Mouse (Mus musculus): ENCODE measurements around the gene Pabpc4. TPM values are rescaled to one million over a fixed set of nuclear protein-coding genes. Genes with fewer than 3 reads are reported as not detected.

The Pabpc4 gene
- polyA plus RNA-seq, 1 experiment = 30.8 TPM

DNA sequence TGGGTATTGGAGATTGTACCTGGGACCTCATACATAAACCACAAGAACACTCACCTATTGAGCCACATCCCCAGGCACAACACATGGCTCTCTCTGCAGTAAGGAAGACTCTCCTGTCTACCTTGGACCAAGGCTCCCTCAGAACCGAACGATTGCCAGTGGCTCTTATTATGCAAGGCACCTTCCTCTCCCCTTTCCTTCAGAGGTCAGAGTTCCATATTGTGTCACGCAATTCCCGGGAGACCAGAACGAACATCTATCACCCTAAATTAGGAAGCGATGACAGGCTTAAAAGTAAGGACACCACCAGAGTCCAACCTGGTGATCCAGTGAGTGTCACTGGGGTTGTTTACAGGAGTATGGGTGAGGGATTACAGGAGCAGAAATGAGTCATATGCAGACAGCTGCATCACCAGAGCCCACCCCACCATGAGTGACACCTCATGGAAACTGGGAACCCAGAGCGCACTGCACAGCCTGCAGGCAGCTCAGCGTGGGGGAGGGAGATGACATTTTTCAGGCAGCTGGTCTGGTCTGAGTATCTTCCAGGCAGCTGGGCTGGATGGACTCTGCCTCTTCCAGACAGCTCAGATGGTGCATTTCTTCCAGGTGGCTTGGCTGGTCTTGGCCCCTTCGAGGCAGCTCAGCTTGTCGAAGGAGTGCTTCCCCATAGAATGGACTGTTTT lies 36.3 kb upstream of the Pabpc4 start:
- Histone ChIP-seq H3K4me1 (ENCODE audit: control insufficient read depth, insufficient read depth, low read length) (no peaks in the 10 kb centered on the region), H3K4me3 (replicated peaks; ENCODE audit: insufficient read depth, low read depth, low read length) (no peak overlapping the region), H3K27ac (ENCODE audit: insufficient read depth, low read length) (no peak overlapping the region), H3K27me3 (ENCODE audit: control insufficient read depth, insufficient read depth, low read length) (no peaks in the 10 kb centered on the region)
- DNase-seq = no peak
- 39% methylated on average over 10 of the region's 10 CpGs for WGBS
- TF ChIP-seq POLR2A (IDR thresholded peaks at IDR 0.05; ENCODE audit: borderline replicate concordance, insufficient read depth, low read length) (no peak), CTCF (IDR thresholded peaks at IDR 0.05; ENCODE audit: borderline replicate concordance, insufficient read depth, low read depth, low read length) (no peak)

DNA sequence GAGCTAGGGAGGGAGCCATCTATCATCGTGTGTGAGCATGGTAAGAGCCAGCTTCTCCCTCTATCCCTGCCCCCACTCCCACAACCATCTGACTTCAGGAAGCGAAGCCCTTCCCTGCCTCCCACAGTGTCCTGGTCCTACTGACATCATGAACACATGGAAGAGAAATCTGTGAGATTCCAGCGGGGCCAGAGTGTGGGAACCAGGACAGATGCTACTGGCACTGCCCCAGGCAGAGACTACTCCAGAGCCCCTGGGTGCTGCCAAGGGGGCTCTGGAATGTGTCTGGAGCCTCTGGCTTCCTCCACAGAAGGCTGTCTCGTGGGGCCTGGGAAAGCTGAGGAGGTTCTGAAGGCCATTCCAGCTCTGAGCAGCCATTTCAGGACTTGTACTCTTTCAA lies 34.4 kb upstream of the Pabpc4 start:
- Histone ChIP-seq H3K27ac (ENCODE audit: insufficient read depth, low read length) (no peak overlapping the region), H3K27me3 (ENCODE audit: control insufficient read depth, insufficient read depth, low read length) (no peaks in the 10 kb centered on the region), H3K4me3 (replicated peaks; ENCODE audit: insufficient read depth, low read depth, low read length) (no peak overlapping the region), H3K4me1 (ENCODE audit: control insufficient read depth, insufficient read depth, low read length) (no peaks in the 10 kb centered on the region)
- DNase-seq = no peak
- WGBS = 47% methylated on average over 4 of the region's 4 CpGs
- TF ChIP-seq POLR2A (IDR thresholded peaks at IDR 0.05; ENCODE audit: borderline replicate concordance, insufficient read depth, low read length) = no peak
- TF ChIP-seq CTCF (IDR thresholded peaks at IDR 0.05; ENCODE audit: borderline replicate concordance, insufficient read depth, low read depth, low read length) = no peak

DNA sequence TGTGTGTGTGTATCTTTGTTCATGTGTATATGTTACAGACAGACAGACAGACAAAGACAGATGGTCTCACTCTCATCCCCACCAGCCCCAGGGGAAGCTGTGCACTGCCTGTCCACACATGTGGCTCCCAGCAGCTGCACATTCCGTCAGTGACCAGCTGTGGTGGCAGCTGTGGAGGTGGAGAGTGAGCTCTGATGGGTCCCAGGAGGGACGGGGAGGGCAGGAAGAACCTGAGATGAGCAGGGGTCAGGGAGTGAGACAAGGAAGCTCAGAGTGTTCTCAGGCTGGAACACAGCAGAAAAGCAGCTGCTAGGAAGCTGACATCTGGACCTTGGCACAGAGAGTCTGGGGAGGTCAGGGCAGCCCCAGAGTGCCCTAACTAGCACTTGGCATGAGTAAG lies 33.9 kb upstream of the Pabpc4 start:
- no peaks in the 10 kb centered on the region; the same call in 1 of the 2 replicates for H3K27me3 ChIP-seq (ENCODE audit: control insufficient read depth, insufficient read depth, low read length)
- DNase-seq = no peak
- no peaks in the 10 kb centered on the region for H3K4me1 ChIP-seq (ENCODE audit: control insufficient read depth, insufficient read depth, low read length)
- TF ChIP-seq CTCF (IDR thresholded peaks at IDR 0.05; ENCODE audit: borderline replicate concordance, insufficient read depth, low read depth, low read length) (no peak), POLR2A (IDR thresholded peaks at IDR 0.05; ENCODE audit: borderline replicate concordance, insufficient read depth, low read length) (no peak)
- WGBS = 69% methylated on average over 2 of the region's 2 CpGs
- H3K27ac ChIP-seq (ENCODE audit: insufficient read depth, low read length) = no peak overlapping the region
- no peak overlapping the region for H3K4me3 ChIP-seq (replicated peaks; ENCODE audit: insufficient read depth, low read depth, low read length)

GRCm38 (mm10) chr4:123229166-123229565 lies 33.0 kb upstream of the Pabpc4 start:
- TF ChIP-seq POLR2A (IDR thresholded peaks at IDR 0.05; ENCODE audit: borderline replicate concordance, insufficient read depth, low read length) = no peak
- no peak for TF ChIP-seq CTCF (IDR thresholded peaks at IDR 0.05; ENCODE audit: borderline replicate concordance, insufficient read depth, low read depth, low read length)
- Histone ChIP-seq H3K4me1 (ENCODE audit: control insufficient read depth, insufficient read depth, low read length) (no peaks in the 10 kb centered on the region), H3K27ac (ENCODE audit: insufficient read depth, low read length) (no peak overlapping the region), H3K27me3 (ENCODE audit: control insufficient read depth, insufficient read depth, low read length) (peaks cover 3% of the 10 kb centered on the region; the same call in 1 of the 2 replicates), H3K4me3 (replicated peaks; ENCODE audit: insufficient read depth, low read depth, low read length) (no peak overlapping the region)
- DNase-seq = no peak
- WGBS = 71% methylated on average over 11 of the region's 11 CpGs

DNA sequence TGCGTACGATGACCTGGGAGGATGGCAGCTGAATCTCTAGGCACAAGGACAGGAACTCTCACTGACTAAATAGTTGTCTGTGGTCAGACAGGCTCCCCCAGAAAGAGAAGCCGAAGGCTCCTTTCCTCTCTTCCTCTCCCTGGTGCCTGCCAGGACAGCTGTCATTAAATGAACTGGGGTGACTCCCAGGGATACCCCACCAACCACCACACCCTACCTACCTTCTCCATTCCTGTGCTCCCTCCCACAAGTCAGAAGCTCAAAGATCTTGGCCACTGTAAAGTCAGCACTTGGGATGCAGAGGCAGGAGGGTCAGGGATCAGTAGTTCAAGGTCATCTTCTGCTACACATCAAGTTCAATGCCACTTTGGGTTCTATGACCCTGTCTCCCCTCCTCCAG lies 29.3 kb upstream of the Pabpc4 start:
- no peak overlapping the region for H3K27ac ChIP-seq (ENCODE audit: insufficient read depth, low read length)
- no peak for DNase-seq
- WGBS = 75% methylated on average over 3 of the region's 3 CpGs
- no peak overlapping the region for H3K4me3 ChIP-seq (replicated peaks; ENCODE audit: insufficient read depth, low read depth, low read length)
- H3K4me1 ChIP-seq (ENCODE audit: control insufficient read depth, insufficient read depth, low read length) = no peaks in the 10 kb centered on the region
- peaks cover 3% of the 10 kb centered on the region; the same call in 1 of the 2 replicates for H3K27me3 ChIP-seq (ENCODE audit: control insufficient read depth, insufficient read depth, low read length)
- TF ChIP-seq CTCF (IDR thresholded peaks at IDR 0.05; ENCODE audit: borderline replicate concordance, insufficient read depth, low read depth, low read length) (no peak), POLR2A (IDR thresholded peaks at IDR 0.05; ENCODE audit: borderline replicate concordance, insufficient read depth, low read length) (no peak)

GRCm38 (mm10) chr4:123233492-123234084 lies 28.6 kb upstream of the Pabpc4 start, which contains the start of gene Heyl:
Gene Heyl (plus strand): TSS chr4:123233556.
- no peaks in the 10 kb centered on the region for H3K4me1 ChIP-seq (ENCODE audit: control insufficient read depth, insufficient read depth, low read length)
- TF ChIP-seq CTCF (IDR thresholded peaks at IDR 0.05; ENCODE audit: borderline replicate concordance, insufficient read depth, low read depth, low read length) (no peak), POLR2A (IDR thresholded peaks at IDR 0.05; ENCODE audit: borderline replicate concordance, insufficient read depth, low read length) (no peak)
- no peak within 1 kb of the TSS for H3K4me3 ChIP-seq (replicated peaks; ENCODE audit: insufficient read depth, low read depth, low read length)
- DNase-seq = no peak
- no peak within 1 kb of the TSS for H3K27ac ChIP-seq (ENCODE audit: insufficient read depth, low read length)
- 9% methylated on average over 52 of the region's 52 CpGs for WGBS
- H3K27me3 ChIP-seq (ENCODE audit: control insufficient read depth, insufficient read depth, low read length) = peaks cover 3% of the 10 kb centered on the region; the same call in 1 of the 2 replicates

DNA sequence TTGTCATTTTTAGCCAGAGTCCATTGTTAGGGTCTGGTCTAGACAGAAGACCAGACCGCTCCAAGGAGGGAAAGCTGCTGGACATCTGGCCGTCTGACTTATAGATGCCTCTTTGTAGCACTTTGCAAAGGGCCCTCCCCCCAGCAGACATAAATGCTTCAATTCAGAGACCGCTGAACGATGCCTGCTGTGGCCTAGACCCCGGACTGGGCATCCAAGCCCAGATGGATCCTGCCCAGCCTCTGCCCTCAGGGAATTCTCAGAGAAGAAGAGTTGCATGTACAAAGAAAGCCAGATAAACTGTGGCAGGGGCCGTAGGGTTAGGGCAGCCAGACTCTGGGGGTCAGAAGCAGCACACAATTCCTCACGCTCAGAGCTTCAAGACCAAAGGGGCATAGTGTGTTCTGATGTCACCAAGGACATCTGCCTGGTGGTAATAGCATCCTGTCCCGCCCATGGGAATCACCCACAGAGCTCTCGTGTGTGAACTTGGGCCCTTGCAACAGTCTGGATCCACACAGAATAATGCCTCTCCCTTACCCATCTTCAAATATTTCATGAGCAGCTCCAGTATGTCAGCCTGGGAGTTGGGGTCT lies 26.2 kb upstream of the Pabpc4 start:
- H3K4me3 ChIP-seq (replicated peaks; ENCODE audit: insufficient read depth, low read depth, low read length) = no peak overlapping the region
- no peak overlapping the region for H3K27ac ChIP-seq (ENCODE audit: insufficient read depth, low read length)
- no peak for TF ChIP-seq POLR2A (IDR thresholded peaks at IDR 0.05; ENCODE audit: borderline replicate concordance, insufficient read depth, low read length)
- no peak for TF ChIP-seq CTCF (IDR thresholded peaks at IDR 0.05; ENCODE audit: borderline replicate concordance, insufficient read depth, low read depth, low read length)
- DNase-seq = no peak
- 67% methylated on average over 9 of the region's 9 CpGs for WGBS
- no peaks in the 10 kb centered on the region for H3K4me1 ChIP-seq (ENCODE audit: control insufficient read depth, insufficient read depth, low read length)
- peaks cover 8% of the 10 kb centered on the region; the same call in 1 of the 2 replicates for H3K27me3 ChIP-seq (ENCODE audit: control insufficient read depth, insufficient read depth, low read length)

Data from cerebellum, adult 2 months (tissue).